Mouse (Mus musculus) stomach, postnatal 0 days (tissue): ENCODE results near the gene Smyd4. TPM values are rescaled to one million over a fixed set of nuclear protein-coding genes. Genes with fewer than 3 reads are reported as not detected.

Experiments used
- ATAC-seq: fragments of 200-750 bp; cut with Nextera tagmentation; 2 replicates; pipeline ENCODE4 v1.8.0; 2017; ENCODE audit not compliant: low FRiP score, low TSS enrichment
- DNase-seq: peaks from one replicate; pipeline ENCODE4 v3.0.0-alpha.2; 2016; ENCODE audit warnings: low spot score
- H3K27ac ChIP-seq: fragments of 300-500 bp; sonication (generic); replicated peaks from 2 replicates; pipeline ENCODE4 v1.5.1; 2014; ENCODE audit warnings: mild to moderate bottlenecking, control low read depth
- H3K27me3 ChIP-seq: fragments of 300-500 bp; sonication (generic); 2 replicates; pipeline ENCODE4 v1.6.1; 2014; ENCODE audit warnings: low read length; ENCODE audit not compliant: control insufficient read depth, insufficient read depth
- H3K36me3 ChIP-seq: fragments of 300-500 bp; sonication (generic); 2 replicates; pipeline ENCODE4 v1.6.1; 2014; ENCODE audit warnings: low read length, mixed read lengths; ENCODE audit not compliant: control insufficient read depth, insufficient read depth
- H3K4me1 ChIP-seq: fragments of 300-500 bp; sonication (generic); replicated peaks from 2 replicates; pipeline ENCODE4 v1.6.1; 2014; ENCODE audit warnings: antibody characterized with exemption; ENCODE audit not compliant: control insufficient read depth, insufficient read depth
- H3K4me2 ChIP-seq: fragments of 300-500 bp; sonication (generic); replicated peaks from 2 replicates; pipeline ENCODE4 v1.6.1; 2014; ENCODE audit warnings: low read depth, mild to moderate bottlenecking, control low read depth, moderate library complexity
- H3K4me3 ChIP-seq: fragments of 300-500 bp; sonication (generic); 2 replicates; pipeline ENCODE4 v1.5.1; 2014; ENCODE audit warnings: low read depth, low read length, control low read depth
- H3K9ac ChIP-seq: fragments of 300-500 bp; sonication (generic); 2 replicates; pipeline ENCODE4 v1.6.1; 2014; ENCODE audit warnings: mild to moderate bottlenecking, low read length, control low read depth, mixed read lengths
- H3K9me3 ChIP-seq: fragments of 300-500 bp; sonication (generic); 2 replicates; pipeline ENCODE4 v1.6.1; 2016; ENCODE audit warnings: low read length; ENCODE audit not compliant: control insufficient read depth
- CTCF ChIP-seq: IDR thresholded peaks from 2 replicates; pipeline ENCODE4 v1.5.1; 2016; ENCODE audit warnings: antibody characterized with exemption, low read depth, mild to moderate bottlenecking, moderate library complexity
- EP300 ChIP-seq: optimal IDR thresholded peaks from 2 replicates; pipeline ENCODE3; 2016; ENCODE audit warnings: antibody characterized with exemption
- whole genome bisulfite sequencing: fragments of 180-500 bp; shearing (Covaris S2); extraction: QIAGEN DNeasy Blood & Tissue Kit; methylation state at CpG from one replicate; pipeline ENCODE4 v1.1.7; 2014; 5-methylcytosine and 5-hydroxymethylcytosine counted together
- polyA plus RNA-seq: library from polyadenylated mRNA; unstranded; fragments of >200 nt; fragmentation: Nextera tagmentation; extraction: Ambion mirVana; gene quantifications from 2 replicates; pipeline ENCODE4 v1.2.1, GENCODE M21; 2015

Smyd4 gene
- polyA plus RNA-seq, 1 experiment from 2014 or later, result 5.0 TPM

GRCm38 (mm10) chr11:75395611-75396010 is 47.4 kb downstream of the Smyd4 start:
- no peaks in the 10 kb centered on the region for H3K4me1 ChIP-seq
- WGBS, result 80% methylated on average over 1 of the region's 1 CpGs
- no peak overlapping the region for H3K4me2 ChIP-seq
- no peak overlapping the region for H3K4me3 ChIP-seq
- H3K36me3 ChIP-seq, result no peaks in the 10 kb centered on the region; the same call in 1 of the 2 replicates
- no peak for DNase-seq
- no peak overlapping the region for H3K27ac ChIP-seq
- H3K9ac ChIP-seq, result no peak overlapping the region
- H3K27me3 ChIP-seq, result no peaks in the 10 kb centered on the region
- no peak for ATAC-seq
- H3K9me3 ChIP-seq, result no peaks in the 10 kb centered on the region
- TF ChIP-seq EP300 (no peak), CTCF (no peak)

GRCm38 (mm10) chr11:75397452-75397851 is 49.2 kb downstream of the Smyd4 start:
- 74% methylated on average over 7 of the region's 7 CpGs for WGBS
- Histone ChIP-seq H3K4me1 (0 out of 2 replicates have a peak, but pooled peaks cover 2% of the 10 kb centered on the region), H3K4me3 (no peak overlapping the region), H3K27ac (no peak overlapping the region), H3K36me3 (no peaks in the 10 kb centered on the region; the same call in 1 of the 2 replicates), H3K4me2 (no peak overlapping the region), H3K9ac (no peak overlapping the region), H3K27me3 (no peaks in the 10 kb centered on the region), H3K9me3 (no peaks in the 10 kb centered on the region)
- DNase-seq, result no peak
- ATAC-seq, result no peak
- TF ChIP-seq CTCF (no peak), EP300 (no peak)

GRCm38 (mm10) chr11:75399411-75399841 is 51.2 kb downstream of the Smyd4 start:
- Histone ChIP-seq H3K9me3 (no peaks in the 10 kb centered on the region), H3K36me3 (no peaks in the 10 kb centered on the region; the same call in 1 of the 2 replicates), H3K9ac (no peak overlapping the region), H3K4me3 (no peak overlapping the region), H3K4me1 (peaks cover 2% of the 10 kb centered on the region; the same call in 1 of the 2 replicates), H3K4me2 (no peak overlapping the region), H3K27me3 (no peaks in the 10 kb centered on the region), H3K27ac (no peak overlapping the region)
- WGBS, result 73% methylated on average over 11 of the region's 11 CpGs
- ATAC-seq, result no peak
- no peak for TF ChIP-seq CTCF
- TF ChIP-seq EP300, result no peak
- DNase-seq, result no peak

GRCm38 (mm10) chr11:75400099-75400498 is 51.9 kb downstream of the Smyd4 start:
- 76% methylated on average over 9 of the region's 9 CpGs for WGBS
- ATAC-seq (no peak), DNase-seq (no peak)
- TF ChIP-seq CTCF (no peak), EP300 (no peak)
- no peaks in the 10 kb centered on the region for H3K27me3 ChIP-seq
- no peaks in the 10 kb centered on the region; the same call in 1 of the 2 replicates for H3K36me3 ChIP-seq
- no peak overlapping the region for H3K4me3 ChIP-seq
- no peaks in the 10 kb centered on the region for H3K9me3 ChIP-seq
- H3K9ac ChIP-seq, result no peak overlapping the region
- no peak overlapping the region for H3K27ac ChIP-seq
- H3K4me2 ChIP-seq, result no peak overlapping the region
- H3K4me1 ChIP-seq, result peaks cover 2% of the 10 kb centered on the region; the same call in 1 of the 2 replicates

GRCm38 (mm10) chr11:75402271-75402690 is 54.0 kb downstream of the Smyd4 start:
- Histone ChIP-seq H3K27me3 (no peaks in the 10 kb centered on the region), H3K4me2 (no peak overlapping the region), H3K36me3 (no peaks in the 10 kb centered on the region; the same call in 1 of the 2 replicates), H3K9ac (no peak overlapping the region), H3K27ac (peak overlapping the region; percentile 82; the same call in 1 of the 2 replicates), H3K4me1 (peaks cover 2% of the 10 kb centered on the region; the same call in 1 of the 2 replicates), H3K4me3 (no peak overlapping the region), H3K9me3 (no peaks in the 10 kb centered on the region)
- DNase-seq (peak; percentile 54), ATAC-seq (peak; percentile 86)
- 40% methylated on average over 5 of the region's 5 CpGs for WGBS
- TF ChIP-seq EP300 (no peak), CTCF (peak; percentile 87)

GRCm38 (mm10) chr11:75403301-75404052 is 55.2 kb downstream of the Smyd4 start:
- Histone ChIP-seq H3K36me3 (no peaks in the 10 kb centered on the region; the same call in 1 of the 2 replicates), H3K4me3 (no peak overlapping the region), H3K27ac (peak overlapping the region; percentile 82), H3K9ac (no peak overlapping the region), H3K27me3 (no peaks in the 10 kb centered on the region), H3K4me2 (no peak overlapping the region), H3K9me3 (no peaks in the 10 kb centered on the region), H3K4me1 (peaks cover 2% of the 10 kb centered on the region; the same call in 1 of the 2 replicates)
- TF ChIP-seq EP300 (no peak), CTCF (no peak)
- WGBS, result 47% methylated on average over 6 of the region's 6 CpGs
- ATAC-seq, result peak; percentile 73; the same call in 1 of the 2 replicates
- peak; percentile 34 for DNase-seq
